In genomic region chr9:122865697-122866166, GRCm38 (mm10) we compare ENCODE assay signal across 8 mouse cellular contexts. TPM values are rescaled to one million over a fixed set of nuclear protein-coding genes. Genes with fewer than 3 reads are reported as not detected.
A peak's percentile ranks its signal among the peaks of the same experiment; 100 is the strongest.
DNase-seq lines count a peak whose midpoint lies in the region; ATAC-seq lines count a peak whose summit lies in the region.

Gene Zfp445, minus strand, starts transcription at chr9:122866006.

- DNase-seq in WW6 (ENCODE audit: low read depth, low spot score) = peak; percentile 59
- peak; percentile 35 to 74 for DNase-seq in cerebellum, postnatal 4 days (ENCODE audit: low spot score in 2 of 2)
- DNase-seq in gastrocnemius, adult 18-20 months (ENCODE audit: low spot score) = peak; percentile 76
- DNase-seq in left cerebral cortex, adult 18-20 months (ENCODE audit: low spot score in 2 of 2) = peak; percentile 74 to 78
- DNase-seq in right cerebral cortex, adult 18-20 months = peak; percentile 84
- DNase-seq in urinary bladder, postnatal 10 days (ENCODE audit: low spot score) = peak; percentile 28

- peak within 1 kb of the TSS; percentile 67 for H3K4me2 ChIP-seq in hindbrain, embryonic 16.5 days (ENCODE audit: low read length)

- peaks cover 15% of the 10 kb centered on the region for H3K36me3 ChIP-seq in hindbrain, embryonic 16.5 days (ENCODE audit: control insufficient read depth, insufficient read depth, low read length)
- H3K36me3 ChIP-seq in macrophage (ENCODE audit: inconsistent target) = peaks cover 17% of the 10 kb centered on the region

- ATAC-seq in hindbrain, embryonic 16.5 days = peak; percentile 95

- 0 out of 2 replicates have a peak, but pooled peaks cover 2% of the 10 kb centered on the region for H3K27me3 ChIP-seq in hindbrain, embryonic 16.5 days (replicated peaks; ENCODE audit: control insufficient read depth, insufficient read depth, low read length)

- peaks cover 45% of the 10 kb centered on the region for H3K79me2 ChIP-seq in macrophage (ENCODE audit: inconsistent target)

- WGBS in hindbrain, embryonic 16.5 days = under 1% methylated on average over 34 of the region's 34 CpGs
- WGBS in macrophage (ENCODE audit: missing documents) = 2% methylated on average over 34 of the region's 34 CpGs

- peak within 1 kb of the TSS; percentile 91 for H3K9ac ChIP-seq in hindbrain, embryonic 16.5 days (ENCODE audit: low read depth, low read length)

- peak within 1 kb of the TSS; percentile 84 for H3K4me3 ChIP-seq in hindbrain, embryonic 16.5 days (ENCODE audit: low read length)
- H3K4me3 ChIP-seq in macrophage (ENCODE audit: inconsistent target) = peak within 1 kb of the TSS; percentile 83

- H3K4me1 ChIP-seq in hindbrain, embryonic 16.5 days (ENCODE audit: control insufficient read depth, insufficient read depth, low read depth, low read length) = peaks cover 12% of the 10 kb centered on the region

- peaks cover 10% of the 10 kb centered on the region for H3K9me3 ChIP-seq in hindbrain, embryonic 16.5 days (ENCODE audit: control insufficient read depth, low read length)

- H3K27ac ChIP-seq in hindbrain, embryonic 16.5 days (ENCODE audit: low read depth, low read length) = peak within 1 kb of the TSS; percentile 76
- H3K27ac ChIP-seq in macrophage = peak within 1 kb of the TSS; percentile 29

RNA-seq across cellular contexts. Expression of gene Zfp445, which starts in this region (rescaled TPM):
- total RNA-seq in gastrocnemius, adult 18-20 months (2021) = 10 to 100 TPM; 34.8 to 35.6 TPM
- 88.3 and 102 TPM in 2 replicates for polyA plus RNA-seq in hindbrain, embryonic 16.5 days (2015; fragmentation: Nextera tagmentation; extraction: Ambion mirVana)
- 100 to 1,000 TPM; 167 to 177 TPM for total RNA-seq in left cerebral cortex, adult 18-20 months (2021)
- 100 to 1,000 TPM; 184 to 451 (median 321) TPM for total RNA-seq in macrophage (2018; cell fraction: chromatin; rRNA removed)
- 10 to 100 TPM; 21.5 to 64.3 (median 40.2) TPM for total RNA-seq in macrophage (2018; cell fraction: cytosol; rRNA removed)
- total RNA-seq in macrophage (2018; cell fraction: nucleus; rRNA removed) = 100 to 1,000 TPM; 103 to 270 (median 197) TPM
- 25.1 to 44.1 TPM (median 37.2 TPM) in 3 replicates for polyA plus RNA-seq in macrophage (2018)

Comparison
In these comparisons a context has a peak if more than half of its experiments do, and no peak if none do; other contexts are left out.
1. Peak in every context shown above with its lines: DNase-seq, ATAC-seq, H3K4me3 ChIP-seq and H3K27ac ChIP-seq.
2. RNA of gene Zfp445 (total RNA-seq): 167 to 177 TPM in left cerebral cortex, adult 18-20 months; 34.8 to 35.6 TPM in gastrocnemius, adult 18-20 months; every median in the first group is over 4 times any median in the second.
3. DNase-seq: peak in every context shown above with its lines; median percentile 84 in right cerebral cortex, adult 18-20 months; 76 in gastrocnemius, adult 18-20 months; 76 in left cerebral cortex, adult 18-20 months; 59 in WW6; 54 in cerebellum, postnatal 4 days; 28 in urinary bladder, postnatal 10 days.